Mouse (Mus musculus): ENCODE measurements around the gene Cyb5d2. TPM values are rescaled to one million over a fixed set of nuclear protein-coding genes. Genes with fewer than 3 reads are reported as not detected.
"Not testable (repeated sequence)": the region's sequence is repeated elsewhere in the genome, so short reads cannot be mapped to it uniquely, and the experiment has no call there.

Cyb5d2 gene
- polyA plus RNA-seq, 1 experiment from 2014 or later: 5.2 TPM

DNA sequence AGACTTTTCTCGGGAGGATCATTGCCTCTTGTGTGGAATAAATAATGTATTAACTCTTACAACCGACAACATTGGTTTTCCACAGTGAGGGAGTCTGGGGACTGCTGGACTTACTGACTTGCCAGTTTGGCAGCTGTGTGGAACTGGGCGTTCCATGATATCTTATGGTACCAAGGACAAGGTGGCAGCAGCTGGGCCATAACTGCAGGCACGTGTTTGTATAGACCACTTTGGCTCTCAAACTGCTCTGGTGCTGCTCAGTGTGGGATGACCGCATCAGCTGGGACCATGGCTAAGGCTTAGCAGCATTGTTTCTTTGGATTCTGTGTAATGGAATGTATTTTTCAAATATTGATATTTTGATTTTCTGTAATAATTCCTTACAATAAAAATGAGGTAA lies 25.1 kb downstream of the Cyb5d2 start:
- H3K4me1 ChIP-seq: no peaks in the 10 kb centered on the region
- no peaks in the 10 kb centered on the region for H3K9me3 ChIP-seq
- H3K9ac ChIP-seq: no peak overlapping the region
- no peak overlapping the region for H3K27ac ChIP-seq
- H3K4me3 ChIP-seq (replicated peaks): no peak overlapping the region
- peaks cover 23% of the 10 kb centered on the region for H3K36me3 ChIP-seq (replicated peaks)
- 91% methylated on average over 5 of the region's 5 CpGs for WGBS
- ATAC-seq (ENCODE audit: low FRiP score): no peak
- H3K4me2 ChIP-seq: no peak overlapping the region
- H3K27me3 ChIP-seq: no peaks in the 10 kb centered on the region

DNA sequence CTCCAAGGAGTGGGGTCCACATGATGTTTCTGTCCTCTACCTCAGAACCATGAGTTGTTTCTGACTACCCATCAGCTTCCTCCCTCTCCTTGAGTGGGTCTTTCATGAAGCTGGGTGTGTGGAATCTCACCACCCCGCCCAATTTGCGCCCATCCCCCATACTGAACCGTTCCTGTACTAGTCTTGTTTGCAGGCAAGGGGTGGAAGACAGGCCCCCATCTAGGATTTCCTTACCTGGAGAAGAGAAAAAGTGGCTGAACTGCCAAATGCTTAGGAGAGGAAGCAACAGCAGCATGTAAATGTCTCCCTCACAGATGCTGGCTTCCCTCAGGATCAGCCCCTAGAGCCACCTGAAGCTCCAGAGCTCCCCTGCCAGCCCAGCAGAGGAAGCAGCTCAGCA lies 25.6 kb downstream of the Cyb5d2 start:
- Histone ChIP-seq H3K4me3 (replicated peaks) (no peak overlapping the region), H3K27me3 (no peaks in the 10 kb centered on the region), H3K36me3 (replicated peaks) (peaks cover 23% of the 10 kb centered on the region), H3K27ac (no peak overlapping the region), H3K4me1 (no peaks in the 10 kb centered on the region), H3K9ac (no peak overlapping the region), H3K4me2 (no peak overlapping the region), H3K9me3 (no peaks in the 10 kb centered on the region)
- no peak for ATAC-seq (ENCODE audit: low FRiP score)
- WGBS: 94% methylated on average over 3 of the region's 3 CpGs

DNA sequence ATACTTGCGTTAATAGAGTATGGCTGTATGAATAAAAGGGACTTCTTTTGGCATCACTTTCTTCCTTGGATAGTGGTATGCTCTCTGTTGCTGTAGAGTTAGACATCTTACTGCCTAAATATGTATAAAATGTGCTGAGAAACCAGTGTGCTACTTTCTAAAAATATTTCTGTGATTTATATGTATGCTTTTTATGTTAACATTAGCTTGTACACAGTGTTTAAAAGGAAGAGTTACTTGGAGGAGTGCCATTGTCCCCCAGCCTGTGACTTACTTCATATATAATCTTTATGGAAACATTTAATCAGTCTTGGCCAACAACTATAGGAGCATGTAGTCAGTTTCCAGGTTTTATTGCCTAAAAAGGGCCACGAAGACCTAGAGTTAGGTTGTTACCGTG lies 26.9 kb downstream of the Cyb5d2 start:
- no peak for ATAC-seq (ENCODE audit: low FRiP score)
- Histone ChIP-seq H3K4me1 (no peaks in the 10 kb centered on the region), H3K27me3 (no peaks in the 10 kb centered on the region), H3K4me2 (no peak overlapping the region), H3K9me3 (no peaks in the 10 kb centered on the region), H3K36me3 (replicated peaks) (peaks cover 31% of the 10 kb centered on the region), H3K9ac (no peak overlapping the region), H3K4me3 (replicated peaks) (no peak overlapping the region), H3K27ac (no peak overlapping the region)
- 93% methylated on average over 3 of the region's 3 CpGs for WGBS

DNA sequence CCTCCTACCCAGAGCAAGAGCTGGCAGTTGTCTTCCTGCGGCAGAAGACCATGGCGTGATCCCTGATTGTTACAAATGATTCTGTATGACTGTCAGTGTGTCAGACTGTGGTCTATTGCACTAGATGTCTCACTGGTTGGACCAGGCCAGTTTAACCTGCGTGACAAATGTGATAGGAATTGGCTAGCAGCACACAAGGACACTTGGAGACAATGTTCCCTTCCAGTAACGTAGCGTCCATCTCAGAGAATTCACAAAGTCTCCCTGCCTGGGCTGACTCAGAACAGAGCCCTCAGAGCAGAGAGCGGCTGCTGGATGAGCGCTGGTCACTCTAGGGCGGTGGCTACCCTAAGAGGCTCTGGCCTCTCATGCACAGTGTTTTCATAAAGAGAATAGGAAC lies 28.2 kb downstream of the Cyb5d2 start:
- Histone ChIP-seq H3K9ac (no peak overlapping the region), H3K4me2 (no peak overlapping the region), H3K27me3 (no peaks in the 10 kb centered on the region), H3K27ac (no peak overlapping the region), H3K4me1 (no peaks in the 10 kb centered on the region), H3K36me3 (replicated peaks) (peaks cover 45% of the 10 kb centered on the region), H3K9me3 (no peaks in the 10 kb centered on the region), H3K4me3 (replicated peaks) (no peak overlapping the region)
- ATAC-seq (ENCODE audit: low FRiP score): no peak
- WGBS: 93% methylated on average over 8 of the region's 8 CpGs

DNA sequence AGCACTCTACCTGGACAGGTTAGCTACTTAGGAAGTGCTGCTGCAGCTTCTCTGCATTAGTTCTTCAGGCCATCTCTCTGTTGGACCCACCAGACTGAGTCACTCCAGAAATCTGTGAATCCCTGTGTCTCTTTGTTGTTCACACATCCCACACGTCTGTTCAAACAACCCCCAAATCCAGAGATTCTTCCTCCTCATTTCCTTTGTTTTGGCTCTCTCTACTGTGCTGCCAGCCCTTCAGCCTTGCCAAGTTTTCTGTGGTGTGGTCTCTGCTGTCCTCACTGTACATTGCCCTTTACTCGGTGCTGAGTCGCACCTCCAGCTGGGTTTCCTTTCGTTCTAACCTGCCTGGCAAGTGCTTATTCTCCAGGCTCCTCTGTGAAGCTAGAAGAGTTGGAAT lies 31.7 kb downstream of the Cyb5d2 start:
- H3K36me3 ChIP-seq (replicated peaks): peaks cover 75% of the 10 kb centered on the region
- no peak overlapping the region for H3K27ac ChIP-seq
- no peaks in the 10 kb centered on the region for H3K9me3 ChIP-seq
- ATAC-seq (ENCODE audit: low FRiP score): no peak
- no peaks in the 10 kb centered on the region for H3K27me3 ChIP-seq
- 87% methylated on average over 4 of the region's 4 CpGs for WGBS
- no peak overlapping the region for H3K4me3 ChIP-seq (replicated peaks)
- no peak overlapping the region for H3K4me2 ChIP-seq
- no peak overlapping the region for H3K9ac ChIP-seq
- H3K4me1 ChIP-seq: no peaks in the 10 kb centered on the region

DNA sequence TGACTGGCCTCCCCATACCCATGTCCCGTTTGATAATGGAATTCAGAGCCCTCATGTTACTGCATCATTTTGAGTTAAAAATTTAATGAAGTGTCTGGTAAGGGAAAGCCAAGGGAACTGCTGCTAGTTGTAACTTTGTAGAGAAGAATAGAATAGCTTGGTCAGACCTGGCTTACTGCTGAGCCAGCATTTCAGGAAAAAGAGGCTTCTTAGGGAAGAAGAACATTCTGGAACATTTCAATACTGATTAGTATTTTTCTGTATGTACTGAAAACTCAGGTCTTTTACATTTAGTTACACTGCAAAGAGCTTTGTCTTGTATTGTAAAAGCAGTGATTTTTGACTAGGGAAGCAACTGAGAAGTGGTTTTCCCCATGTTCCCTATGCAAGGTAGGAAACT lies 35.2 kb downstream of the Cyb5d2 start:
- Histone ChIP-seq H3K36me3 (replicated peaks) (peaks cover 89% of the 10 kb centered on the region), H3K9me3 (no peaks in the 10 kb centered on the region), H3K27ac (no peak overlapping the region), H3K4me3 (replicated peaks) (no peak overlapping the region), H3K4me1 (no peaks in the 10 kb centered on the region), H3K4me2 (no peak overlapping the region), H3K27me3 (no peaks in the 10 kb centered on the region), H3K9ac (no peak overlapping the region)
- ATAC-seq (ENCODE audit: low FRiP score): no peak
- 89% methylated on average over 1 of the region's 1 CpGs for WGBS

DNA sequence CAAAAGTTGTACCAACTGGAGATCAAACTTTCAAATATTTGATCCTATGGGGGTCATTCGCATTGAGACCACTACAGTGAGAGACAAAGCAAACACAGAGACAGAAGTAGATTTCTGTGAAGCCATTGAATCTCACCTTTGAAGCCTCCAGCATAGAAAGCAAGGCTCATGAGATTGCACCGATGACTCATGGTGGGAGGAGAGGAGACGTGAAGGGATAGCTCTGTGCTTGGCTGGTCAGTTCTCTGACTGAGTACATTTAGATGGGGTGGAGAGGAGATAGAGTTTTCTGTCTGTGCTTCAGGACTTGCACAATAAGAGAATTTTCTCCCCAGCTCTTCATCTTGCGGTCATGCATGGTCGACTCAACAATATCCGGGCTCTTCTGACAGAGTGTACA lies 36.4 kb downstream of the Cyb5d2 start:
- no peak overlapping the region for H3K27ac ChIP-seq
- peaks cover 96% of the 10 kb centered on the region for H3K36me3 ChIP-seq (replicated peaks)
- H3K9ac ChIP-seq: no peak overlapping the region
- no peaks in the 10 kb centered on the region for H3K9me3 ChIP-seq
- H3K27me3 ChIP-seq: no peaks in the 10 kb centered on the region
- WGBS: 96% methylated on average over 6 of the region's 6 CpGs
- no peaks in the 10 kb centered on the region for H3K4me1 ChIP-seq
- no peak overlapping the region for H3K4me3 ChIP-seq (replicated peaks)
- H3K4me2 ChIP-seq: no peak overlapping the region
- ATAC-seq (ENCODE audit: low FRiP score): no peak

DNA sequence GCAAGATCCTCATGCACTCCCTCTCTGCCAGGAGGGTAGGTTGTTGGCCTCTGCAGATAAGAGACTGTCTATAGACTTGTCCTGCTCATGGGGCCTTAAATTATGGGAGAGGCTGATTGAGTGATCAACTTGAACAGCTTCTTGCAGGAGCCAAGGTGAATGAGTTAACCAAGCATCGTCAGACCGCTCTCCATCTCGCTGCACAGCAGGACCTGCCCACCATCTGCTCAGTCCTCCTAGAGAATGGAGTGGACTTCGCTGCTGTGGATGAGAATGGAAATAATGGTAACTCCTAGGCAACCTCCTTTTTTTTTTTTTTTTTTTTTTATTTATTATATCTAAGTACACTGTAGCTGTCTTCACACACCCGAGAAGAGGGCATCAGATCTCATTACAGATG lies 37.6 kb downstream of the Cyb5d2 start:
- H3K27ac ChIP-seq: no peak overlapping the region
- H3K4me1 ChIP-seq: no peaks in the 10 kb centered on the region
- no peaks in the 10 kb centered on the region for H3K9me3 ChIP-seq
- no peak overlapping the region for H3K4me3 ChIP-seq (replicated peaks)
- no peak for ATAC-seq (ENCODE audit: low FRiP score)
- H3K4me2 ChIP-seq: no peak overlapping the region
- WGBS: 97% methylated on average over 5 of the region's 5 CpGs
- H3K36me3 ChIP-seq (replicated peaks): peaks cover 93% of the 10 kb centered on the region
- H3K27me3 ChIP-seq: no peaks in the 10 kb centered on the region
- no peak overlapping the region for H3K9ac ChIP-seq

DNA sequence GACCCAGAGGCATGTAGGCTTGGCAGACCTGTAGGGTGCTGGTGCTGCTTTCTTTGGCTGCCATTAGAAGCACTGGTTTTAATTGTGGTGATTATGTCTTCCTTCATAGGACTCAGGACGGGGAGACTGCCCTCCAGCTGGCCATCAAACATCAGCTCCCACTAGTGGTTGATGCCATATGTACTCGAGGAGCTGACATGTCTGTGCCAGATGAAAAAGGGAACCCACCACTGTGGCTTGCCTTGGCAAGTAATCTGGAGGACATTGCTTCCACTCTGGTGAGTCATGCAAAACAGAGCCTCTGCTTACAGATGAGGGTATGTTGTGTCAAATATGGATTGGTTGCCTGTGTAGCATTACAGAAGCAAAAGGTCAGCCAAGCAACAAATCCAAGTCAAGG lies 44.0 kb downstream of the Cyb5d2 start:
- Histone ChIP-seq H3K36me3 (replicated peaks) (peaks cover 91% of the 10 kb centered on the region), H3K9me3 (no peaks in the 10 kb centered on the region), H3K4me3 (replicated peaks) (no peak overlapping the region), H3K9ac (no peak overlapping the region), H3K27me3 (no peaks in the 10 kb centered on the region), H3K4me1 (no peaks in the 10 kb centered on the region), H3K4me2 (no peak overlapping the region), H3K27ac (no peak overlapping the region)
- WGBS: 46% methylated on average over 2 of the region's 2 CpGs
- ATAC-seq (ENCODE audit: low FRiP score): no peak

DNA sequence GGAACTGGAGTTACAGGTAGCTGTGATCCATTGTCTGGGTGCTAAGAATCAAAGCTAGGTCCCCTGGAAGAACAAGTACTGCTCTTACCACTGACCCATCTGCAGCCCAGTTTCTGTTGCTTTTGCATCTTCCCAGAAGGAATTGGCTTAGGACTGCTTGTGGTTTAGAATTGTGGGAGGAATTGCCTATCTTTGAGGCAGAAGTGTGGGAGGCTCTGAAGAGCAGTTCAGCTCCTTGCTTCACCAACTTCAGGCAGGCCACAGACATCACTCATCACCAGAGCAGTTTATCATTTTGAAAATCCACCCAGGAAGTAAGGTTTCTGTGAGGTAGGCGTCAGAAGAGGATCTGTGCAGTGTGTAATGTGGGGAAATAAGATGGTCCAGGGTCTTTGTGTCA lies 56.9 kb downstream of the Cyb5d2 start:
- no peak overlapping the region for H3K9ac ChIP-seq
- ATAC-seq (ENCODE audit: low FRiP score): no peak
- H3K36me3 ChIP-seq (replicated peaks): peaks cover 50% of the 10 kb centered on the region
- H3K27me3 ChIP-seq: no peaks in the 10 kb centered on the region
- no peaks in the 10 kb centered on the region for H3K4me1 ChIP-seq
- no peaks in the 10 kb centered on the region for H3K9me3 ChIP-seq
- H3K4me2 ChIP-seq: no peak overlapping the region
- 100% methylated on average over 1 of the region's 1 CpGs for WGBS
- no peak overlapping the region for H3K27ac ChIP-seq
- H3K4me3 ChIP-seq (replicated peaks): no peak overlapping the region

DNA sequence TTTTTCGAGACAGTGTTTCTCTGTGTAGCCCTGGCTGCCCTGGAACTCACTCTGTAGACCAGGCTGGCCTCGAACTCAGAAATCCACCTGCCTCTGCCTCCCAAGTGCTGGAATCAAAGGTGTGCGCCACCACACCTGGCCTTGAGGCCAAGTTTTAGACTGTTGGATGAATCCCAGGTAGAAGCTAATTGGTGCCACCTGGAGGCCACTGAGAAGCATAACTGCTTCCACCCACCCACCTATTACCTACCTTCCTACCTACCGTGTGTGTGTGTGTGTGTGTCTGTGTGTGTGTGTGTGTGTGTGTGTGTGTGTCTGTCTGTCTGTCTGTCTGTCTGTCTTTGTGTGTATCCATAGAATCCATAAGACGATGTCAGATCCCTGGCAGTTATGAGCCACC lies 58.4 kb downstream of the Cyb5d2 start:
- H3K4me1 ChIP-seq; H3K4me3 ChIP-seq (replicated peaks); H3K9me3 ChIP-seq; H3K9ac ChIP-seq; H3K27me3 ChIP-seq; H3K4me2 ChIP-seq; ATAC-seq (ENCODE audit: low FRiP score); H3K27ac ChIP-seq: not testable (repeated sequence)
- WGBS: 88% methylated on average over 5 of the region's 5 CpGs
- peaks cover 54% of the 10 kb centered on the region for H3K36me3 ChIP-seq (replicated peaks)

DNA sequence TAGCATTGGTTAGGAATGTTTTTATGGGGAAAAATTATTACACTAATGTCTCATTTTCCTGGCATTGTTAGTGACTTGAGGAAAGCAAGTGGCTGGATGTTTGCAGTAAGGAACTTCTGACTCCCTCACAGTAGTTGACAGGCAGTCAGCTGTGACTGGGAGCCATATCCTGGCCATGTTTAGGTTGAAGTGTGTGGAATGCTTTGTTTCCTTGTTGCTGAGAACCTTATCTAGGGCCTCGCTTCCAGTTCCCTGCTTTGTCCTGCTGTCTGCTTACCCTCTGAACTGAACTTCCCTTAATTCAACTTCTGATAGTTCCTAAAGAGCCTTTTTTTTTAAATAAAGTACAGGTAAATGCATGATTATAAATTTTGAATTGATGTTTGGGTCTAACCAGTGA lies 59.6 kb downstream of the Cyb5d2 start:
- Histone ChIP-seq H3K4me3 (replicated peaks) (no peak overlapping the region), H3K27me3 (no peaks in the 10 kb centered on the region), H3K4me1 (no peaks in the 10 kb centered on the region), H3K36me3 (replicated peaks) (peaks cover 63% of the 10 kb centered on the region), H3K27ac (no peak overlapping the region), H3K4me2 (no peak overlapping the region), H3K9ac (no peak overlapping the region), H3K9me3 (no peaks in the 10 kb centered on the region)
- 72% methylated on average over 1 of the region's 1 CpGs for WGBS
- no peak for ATAC-seq (ENCODE audit: low FRiP score)

DNA sequence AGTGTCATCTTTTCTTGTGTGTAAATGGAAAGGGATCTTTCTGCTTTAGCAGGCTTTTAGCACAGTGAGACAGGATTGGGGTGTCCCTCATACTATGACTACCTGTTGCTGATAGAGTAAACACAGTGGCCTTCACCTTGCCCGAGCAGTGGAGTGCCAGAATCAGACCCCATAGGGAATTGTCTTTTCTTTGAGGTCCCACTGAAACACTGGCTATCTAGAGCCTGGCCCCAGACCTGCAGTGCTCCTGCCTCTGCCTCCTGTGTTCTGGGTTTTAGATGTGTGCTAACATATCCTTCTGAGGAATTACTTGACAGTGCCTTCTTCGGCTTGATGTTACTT lies 60.5 kb downstream of the Cyb5d2 start:
- 76% methylated on average over 2 of the region's 2 CpGs for WGBS
- no peak for ATAC-seq (ENCODE audit: low FRiP score)

More for the DNA sequence above, 60.5 kb downstream of the Cyb5d2 start:
- Histone ChIP-seq H3K27ac (no peak overlapping the region), H3K36me3 (replicated peaks) (peaks cover 68% of the 10 kb centered on the region), H3K4me1 (no peaks in the 10 kb centered on the region), H3K27me3 (no peaks in the 10 kb centered on the region), H3K9me3 (no peaks in the 10 kb centered on the region), H3K9ac (no peak overlapping the region), H3K4me3 (replicated peaks) (no peak overlapping the region), H3K4me2 (no peak overlapping the region)

Measured in forebrain, embryonic 12.5 days (tissue).